Mouse (Mus musculus) left cerebral cortex, postnatal 14 days (tissue): Measurements from ENCODE around the gene Kcnj14. TPM values are rescaled to one million over a fixed set of nuclear protein-coding genes. Genes with fewer than 3 reads are reported as not detected.
A peak's percentile ranks its signal among the peaks of the same experiment; 100 is the strongest.

ENCODE experiments used
- DNase-seq, 2 experiments: peaks; one replicate each; pipeline ENCODE4 v3.0.0; 2021 to 2022; ENCODE audit warnings: low spot score in 2 of 2, mixed read lengths in 1 of 2
- intact Hi-C: fragments of 180-260 bp; cut with DNase I; formaldehyde crosslinking; loops from one replicate; pipeline ENCODE4 v1.15.1; 2025
- total RNA-seq, 2 experiments: library from RNA; stranded (reverse); gene quantifications; 2 replicates each; pipeline ENCODE4 v1.2.3; 2021

Gene Kcnj14
- total RNA-seq, 2 experiments from 2014 or later = 1.8 to 1.9 TPM

DNA sequence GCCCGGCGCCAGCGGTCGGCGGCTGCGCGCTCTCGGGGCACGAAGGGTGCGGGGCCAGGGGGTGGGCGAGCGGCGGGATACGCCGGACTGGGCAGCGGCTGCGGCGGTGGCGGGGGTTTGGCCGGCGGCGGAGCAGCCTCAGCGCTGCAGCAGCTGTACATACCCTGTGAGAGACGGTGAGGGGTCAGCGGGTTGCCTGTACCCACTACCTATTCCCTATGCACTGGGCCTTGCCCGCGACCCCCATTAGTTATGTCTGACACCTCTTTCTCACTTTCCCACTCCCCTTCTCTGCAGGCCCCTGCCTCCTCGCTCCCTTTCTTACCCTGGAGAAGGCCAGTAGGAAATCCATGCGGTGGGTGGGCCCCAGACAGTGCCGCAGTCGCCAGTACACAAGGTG is 9.3 kb upstream of the Kcnj14 start:
- intact Hi-C loops = no loop called here
- DNase-seq = no peak

DNA sequence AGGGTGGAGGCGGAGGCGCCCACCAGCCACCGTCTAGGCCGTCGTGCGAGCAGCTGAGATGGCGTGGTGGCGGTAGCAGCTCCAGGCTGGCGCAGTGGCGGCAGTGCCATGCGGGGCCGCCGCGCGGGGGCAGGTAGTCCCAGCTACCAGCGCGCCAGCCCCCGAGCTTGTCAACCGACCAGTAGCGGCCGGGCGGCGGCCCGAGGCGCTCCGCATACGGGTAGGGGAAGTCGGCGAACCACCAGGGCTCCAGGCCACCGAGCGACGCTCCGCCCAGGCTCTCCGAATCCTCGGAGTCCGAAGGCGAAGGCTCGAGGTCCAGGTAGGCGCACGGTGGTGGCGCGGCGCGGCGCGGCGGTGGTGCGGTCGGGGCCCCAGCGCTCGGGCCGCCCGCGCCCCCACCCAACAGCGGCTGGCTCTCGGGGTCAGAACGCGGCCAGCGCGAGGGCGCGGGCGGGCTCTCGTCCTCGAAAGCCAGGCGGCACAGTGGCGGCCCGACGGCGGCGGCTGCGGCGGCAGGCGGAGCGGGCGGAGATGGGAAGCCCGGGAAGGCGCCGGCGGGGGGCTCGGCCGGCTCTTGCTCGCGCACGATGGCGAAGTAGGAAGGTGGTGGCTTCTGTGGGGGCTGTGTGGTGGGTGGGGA is 8.7 kb upstream of the Kcnj14 start:
- DNase-seq = no peak

GRCm38 (mm10) chr7:45832428-45832827 is 7.8 kb upstream of the Kcnj14 start:
- intact Hi-C loops = no loop called here
- no peak for DNase-seq

More for the DNA sequence above, 8.7 kb upstream of the Kcnj14 start:
- intact Hi-C loops = no loop called here

DNA sequence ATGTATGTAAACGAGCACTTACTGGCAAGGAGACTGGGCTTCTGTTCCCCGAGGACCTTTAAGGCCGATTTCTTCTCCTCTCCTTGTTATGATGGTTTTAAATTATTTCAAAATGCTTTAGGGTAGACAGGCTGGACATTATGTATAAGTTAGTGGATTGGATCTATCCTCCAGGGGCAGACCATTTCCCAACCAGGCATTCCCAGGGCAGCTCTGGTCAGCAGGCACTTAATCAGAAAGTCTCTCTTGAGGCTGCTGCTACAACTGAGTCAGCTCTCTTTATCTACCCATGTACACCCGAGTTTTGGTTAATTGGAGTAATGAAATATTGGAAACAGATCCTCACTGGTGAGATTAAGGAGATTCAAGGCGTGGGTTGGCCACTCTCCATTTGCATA is 6.5 kb upstream of the Kcnj14 start:
- intact Hi-C loops = no loop called here
- DNase-seq = no peak

DNA sequence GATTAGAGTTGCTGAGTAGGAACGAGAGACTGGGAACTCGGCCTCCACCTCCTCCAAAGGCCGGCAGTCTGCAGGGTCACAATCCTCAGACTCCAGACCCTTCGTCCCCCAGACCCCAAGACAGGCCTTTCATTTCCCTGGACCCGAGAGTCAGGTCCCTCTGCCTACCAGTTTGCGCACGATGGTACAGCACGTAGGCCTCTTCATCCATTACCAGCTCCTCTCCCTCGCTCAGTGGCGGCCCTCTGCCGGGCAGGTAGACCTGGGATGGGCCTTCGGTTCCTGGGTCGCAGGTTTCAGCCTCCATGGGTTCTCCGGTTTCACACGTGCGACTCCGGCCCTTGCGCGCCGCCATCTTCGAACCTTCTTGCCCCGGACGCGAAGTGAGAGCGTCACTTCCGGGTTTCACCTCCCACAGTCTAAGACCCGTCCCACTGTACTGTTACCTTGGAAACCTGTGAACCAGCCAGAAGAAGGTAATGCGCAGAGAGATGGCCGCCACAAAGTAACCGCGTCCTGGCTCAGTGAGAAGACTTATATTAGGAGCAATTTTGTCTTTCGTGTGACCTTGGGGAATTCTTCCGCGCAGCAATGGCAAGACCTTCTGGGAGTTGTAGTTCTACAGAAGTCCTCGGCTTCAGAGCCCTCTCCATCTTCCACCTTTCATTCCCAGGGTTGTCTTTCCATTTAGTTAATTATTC is 6.0 kb upstream of the Kcnj14 start, which contains the start of gene Grwd1:
Gene Grwd1 (minus strand): TSS at position 518 of the 701 bp plus-strand sequence.
- intact Hi-C loops = no loop called here

GRCm38 (mm10) chr7:45826631-45827030 is 2.0 kb upstream of the Kcnj14 start:
- intact Hi-C loops = no loop called here
- DNase-seq = no peak

More for the DNA sequence above, 6.0 kb upstream of the Kcnj14 start, which contains the start of gene Grwd1:
- DNase-seq = peak; percentile 87 to 90

GRCm38 (mm10) chr7:45820913-45821312 is 3.7 kb downstream of the Kcnj14 start:
- no peak for DNase-seq
- intact Hi-C loops = no loop called here

DNA sequence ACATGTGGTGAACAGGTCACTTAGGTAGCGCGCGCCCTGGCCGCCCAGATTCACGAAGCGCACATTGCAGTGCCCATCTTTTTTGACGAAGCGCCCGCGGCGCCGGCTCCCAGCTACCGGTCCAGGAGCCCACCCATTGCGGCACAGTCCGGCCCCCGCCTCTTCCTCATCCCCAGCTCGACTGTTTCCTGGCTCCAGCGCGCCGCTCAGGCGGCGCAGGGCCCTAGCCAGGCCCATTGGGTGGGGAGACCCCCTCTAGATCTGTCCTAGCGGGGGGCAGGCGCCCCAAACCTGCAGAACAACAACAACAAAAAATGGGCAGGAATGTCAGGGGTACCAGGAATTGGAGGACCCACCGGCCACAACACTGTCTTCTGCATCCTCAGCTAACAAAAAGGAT is 4.7 kb downstream of the Kcnj14 start:
- intact Hi-C loops = no loop called here
- no peak for DNase-seq

- intact Hi-C loops = no loop called here
- DNase-seq = no peak
These were observed 8.6 kb downstream of the Kcnj14 start for GRCm38 (mm10) chr7:45815984-45816351.

GRCm38 (mm10) chr7:45815323-45815983 is 9.1 kb downstream of the Kcnj14 start:
- intact Hi-C loops = no loop called here
- DNase-seq = no peak

DNA sequence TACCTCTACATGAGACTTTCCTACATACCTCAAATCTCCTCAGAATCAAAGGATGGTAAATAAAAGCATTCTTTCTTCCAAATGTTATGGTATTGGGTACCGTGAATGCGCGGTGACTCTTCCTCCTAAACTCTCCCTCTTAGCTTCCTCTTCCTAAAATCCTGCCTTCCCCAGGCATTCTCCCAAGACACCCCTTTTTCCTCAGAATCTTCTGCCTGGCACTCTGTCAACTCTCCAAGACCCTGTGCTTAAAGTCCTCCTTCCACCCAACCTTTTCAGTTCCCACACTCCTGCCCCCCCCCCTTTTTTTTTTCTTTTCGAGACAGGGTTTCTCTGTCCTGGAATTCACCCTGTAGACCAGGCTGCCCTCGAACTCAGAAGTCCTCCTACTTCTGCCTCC is 9.7 kb downstream of the Kcnj14 start:
- no peak for DNase-seq
- intact Hi-C loops = no loop called here

GRCm38 (mm10) chr7:45813787-45814779 is 10.5 kb downstream of the Kcnj14 start, which contains the start of gene Cyth2:
Cyth2 (minus strand) TSS chr7:45814581.
- peak; percentile 99 to 100 for DNase-seq
- intact Hi-C loops = no loop called here

GRCm38 (mm10) chr7:45812921-45813320 is 11.7 kb downstream of the Kcnj14 start:
- DNase-seq = no peak
- intact Hi-C loops = no loop called here

DNA sequence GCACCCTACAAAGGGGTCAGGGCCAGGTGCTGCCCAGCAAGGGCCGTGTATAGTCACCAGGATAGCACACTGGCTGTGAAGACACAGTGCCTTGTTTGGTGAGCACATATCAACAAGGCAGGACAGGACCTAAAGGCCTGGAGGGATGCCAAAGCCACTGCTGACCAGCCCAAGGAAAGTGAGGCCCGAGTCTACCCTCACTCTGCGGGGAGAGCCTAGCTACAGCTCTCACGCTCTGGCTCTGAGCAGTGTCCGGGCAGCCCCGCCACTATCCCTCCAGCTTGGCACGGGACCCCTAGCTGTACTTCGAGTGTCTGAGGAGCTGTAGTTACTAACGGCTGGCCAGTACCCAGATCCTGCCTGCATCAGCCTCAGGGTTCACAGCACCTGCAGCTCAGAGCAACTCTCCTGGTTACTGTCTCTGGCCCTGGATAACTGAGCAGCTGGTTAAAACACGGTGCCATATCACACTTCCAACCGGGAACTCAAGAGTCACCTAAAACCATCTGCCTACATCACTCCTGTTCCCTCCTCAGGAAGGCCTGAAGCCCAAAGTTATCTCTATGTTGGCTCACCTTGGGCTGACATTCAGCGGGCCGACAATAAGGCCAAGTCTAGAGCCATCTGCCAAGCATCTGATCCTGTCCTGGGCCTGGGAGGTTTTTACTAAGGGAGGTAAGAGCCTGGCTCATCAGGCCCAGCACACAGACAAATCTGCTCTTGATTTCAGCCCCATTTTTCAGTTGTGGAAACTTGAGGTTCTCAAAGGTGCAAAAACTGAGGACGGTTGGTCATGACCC is 15.1 kb downstream of the Kcnj14 start:
- intact Hi-C loops = no loop called here
- DNase-seq = no peak

GRCm38 (mm10) chr7:45808471-45808870 is 16.1 kb downstream of the Kcnj14 start:
- intact Hi-C loops = no loop called here
- DNase-seq = no peak

GRCm38 (mm10) chr7:45805941-45806340 is 18.6 kb downstream of the Kcnj14 start:
- DNase-seq = no peak
- intact Hi-C loops = no loop called here

DNA sequence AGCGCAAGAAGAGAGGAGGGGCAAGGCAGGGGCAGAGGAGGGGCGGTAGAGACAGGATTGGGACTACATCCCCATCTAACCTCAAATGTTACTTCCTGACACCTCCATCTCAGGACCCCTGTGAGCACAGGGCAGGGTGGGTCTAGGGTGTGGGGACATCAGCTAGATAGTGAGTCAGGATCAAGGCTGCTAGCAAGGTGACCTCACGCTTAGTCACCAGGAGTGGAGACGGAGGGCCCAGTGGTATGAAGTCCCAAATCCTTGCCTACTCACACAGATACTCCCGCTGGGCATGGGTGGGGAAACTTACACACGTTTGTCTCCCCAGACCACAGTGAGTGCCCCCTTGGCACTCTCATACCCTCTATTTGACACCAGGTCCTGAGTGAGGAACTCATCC is 22.0 kb downstream of the Kcnj14 start:
- no peak for DNase-seq
- intact Hi-C loops = no loop called here

GRCm38 (mm10) chr7:45801348-45801747 is 23.2 kb downstream of the Kcnj14 start:
- peak; percentile 95 to 96 for DNase-seq
- intact Hi-C loops = loop anchor here (1.0 kb wide), 1 partner anchor 62 kb away; no protein-coding TSS in a partner anchor
